In genomic region chr6:54617363-54617762, GRCm38 (mm10) we compare ENCODE assay signal across 14 mouse cellular contexts. TPM values are rescaled to one million over a fixed set of nuclear protein-coding genes. Genes with fewer than 3 reads are reported as not detected.
"Had no signal": no experiment of that assay in that cellular context is flagged by ENCODE, and none has a peak within 500 bp of the region (broad histone marks: within the 10 kb centered on the region; RNA-seq: fewer than 3 reads in every experiment).

No protein-coding gene starts in this region.

- ATAC-seq: inflammation-experienced regulatory T-cells, adult 6 months; liver, postnatal 0 days; midbrain, embryonic 13.5 days had no signal

- H3K4me1 ChIP-seq: limb, embryonic 12.5 days; liver, embryonic 13.5 days; midbrain, embryonic 13.5 days; neural tube, embryonic 12.5 days had no signal

- H3K36me3 ChIP-seq: liver, embryonic 13.5 days had no signal

- H3K27ac ChIP-seq: limb, embryonic 12.5 days; liver, embryonic 13.5 days; midbrain, embryonic 13.5 days; neural tube, embryonic 12.5 days had no signal

- H3K4me2 ChIP-seq: limb, embryonic 12.5 days; liver, embryonic 13.5 days; midbrain, embryonic 13.5 days; neural tube, embryonic 12.5 days had no signal

- H3K9ac ChIP-seq: limb, embryonic 12.5 days; liver, embryonic 13.5 days; liver, postnatal 0 days; midbrain, embryonic 13.5 days; neural tube, embryonic 12.5 days had no signal

- H3K4me3 ChIP-seq: limb, embryonic 12.5 days; liver, embryonic 13.5 days; midbrain, embryonic 13.5 days; neural tube, embryonic 12.5 days had no signal

- H3K9me3 ChIP-seq: limb, embryonic 12.5 days; liver, embryonic 13.5 days; midbrain, embryonic 13.5 days; neural tube, embryonic 12.5 days had no signal

- H3K27me3 ChIP-seq: limb, embryonic 12.5 days; liver, embryonic 13.5 days; midbrain, embryonic 13.5 days; neural tube, embryonic 12.5 days had no signal

- DNase-seq: kidney, adult 18-20 months; kidney, postnatal 25 days; layer of hippocampus, adult 9-11 months; liver; liver, embryonic 13.5 days; liver, postnatal 0 days; lung, postnatal 14 days; right cerebral cortex, postnatal 25 days; thymus, adult 18-20 months; thymus, postnatal 14 days had no signal

RNA-seq across cellular contexts. Expression of gene Fkbp14, which starts 20.3 kb away (rescaled TPM):
- polyA plus RNA-seq: inflammation-experienced regulatory T-cells, adult 6 months had no signal
